Mouse (Mus musculus): ENCODE measurements around the gene Wdfy3.

The Wdfy3 gene

GRCm38 (mm10) chr5:102054511-102055093 is 15.1 kb downstream of the Wdfy3 start:
- no peak for DNase-seq (ENCODE audit: low spot score)

DNA sequence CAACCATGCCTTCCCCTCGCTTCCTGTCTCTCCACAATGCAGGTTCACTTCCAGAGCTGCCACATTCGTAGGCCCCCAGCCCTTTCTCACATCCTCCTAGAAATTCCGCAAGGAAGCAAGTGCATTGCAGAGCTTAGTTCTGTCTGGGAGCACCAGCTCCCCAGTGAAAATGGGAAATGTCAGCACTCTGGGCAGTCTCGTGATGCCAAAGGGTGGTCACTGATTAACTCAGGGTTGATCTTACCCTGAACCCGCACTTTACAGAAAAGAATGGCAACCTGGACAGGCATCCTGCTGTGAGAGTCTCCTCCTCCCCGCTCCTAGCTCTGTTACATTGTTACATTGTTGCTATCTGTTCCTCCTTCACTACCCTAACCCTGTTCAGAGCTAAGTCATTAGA is 16.8 kb downstream of the Wdfy3 start:
- DNase-seq (ENCODE audit: low spot score), result no peak

DNA sequence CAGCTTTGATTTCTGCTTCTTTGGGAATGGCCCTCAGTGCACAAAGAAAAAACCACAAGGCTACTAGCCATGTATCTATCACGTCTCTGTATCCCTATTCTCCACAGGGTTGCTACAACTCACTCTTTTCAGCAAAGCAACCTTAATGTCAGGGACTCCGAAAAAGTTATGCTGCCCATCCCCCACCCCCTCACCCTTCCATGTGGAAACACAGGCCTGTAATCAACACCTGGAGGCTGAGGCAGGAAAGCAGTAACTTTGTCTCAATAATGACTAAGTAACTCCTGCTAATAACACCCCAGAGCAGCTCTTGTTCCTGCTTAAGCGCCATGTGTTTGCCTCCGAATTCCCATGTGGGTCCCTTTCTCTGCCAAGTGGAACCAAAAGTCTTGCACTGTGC is 17.3 kb downstream of the Wdfy3 start:
- DNase-seq (ENCODE audit: low spot score), result no peak

DNA sequence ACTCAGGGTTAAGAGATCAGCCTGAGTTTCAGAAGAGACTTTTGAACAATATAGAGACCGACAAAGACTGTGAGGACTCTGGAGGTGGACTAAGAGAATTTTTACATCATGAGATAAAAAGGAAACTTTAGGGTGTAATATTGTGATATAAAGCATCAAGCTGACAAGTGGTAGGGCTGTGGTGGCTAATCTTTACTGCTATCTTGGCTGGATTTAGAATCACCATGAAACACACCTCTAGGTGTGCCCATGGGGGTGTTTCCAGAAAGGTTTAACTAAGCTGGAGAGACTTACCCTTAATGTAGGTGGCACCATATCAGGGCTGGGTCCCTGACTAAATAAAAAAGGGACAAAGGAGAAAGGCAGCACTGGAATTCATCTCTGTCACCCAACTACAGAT is 19.0 kb downstream of the Wdfy3 start:
- no peak for DNase-seq (ENCODE audit: low spot score)

GRCm38 (mm10) chr5:102048416-102048815 is 21.3 kb downstream of the Wdfy3 start:
- no peak for DNase-seq (ENCODE audit: low spot score)

GRCm38 (mm10) chr5:102046617-102047116 is 23.1 kb downstream of the Wdfy3 start:
- no peak for DNase-seq (ENCODE audit: low spot score)

GRCm38 (mm10) chr5:102045636-102046616 is 23.8 kb downstream of the Wdfy3 start:
- no peak for DNase-seq (ENCODE audit: low spot score)

- DNase-seq (ENCODE audit: low spot score), result no peak
Observed at GRCm38 (mm10) chr5:102045177-102045576, 24.5 kb downstream of the Wdfy3 start.

- DNase-seq (ENCODE audit: low spot score), result no peak
Observed at GRCm38 (mm10) chr5:102033281-102033680, 36.4 kb downstream of the Wdfy3 start.

GRCm38 (mm10) chr5:102032594-102033240 is 37.0 kb downstream of the Wdfy3 start:
- DNase-seq (ENCODE audit: low spot score), result no peak

GRCm38 (mm10) chr5:102032191-102032590 is 37.5 kb downstream of the Wdfy3 start:
- DNase-seq (ENCODE audit: low spot score), result no peak

GRCm38 (mm10) chr5:102023376-102023775 is 46.3 kb downstream of the Wdfy3 start:
- no peak for DNase-seq (ENCODE audit: low spot score)

GRCm38 (mm10) chr5:102022018-102022898 is 47.5 kb downstream of the Wdfy3 start:
- DNase-seq (ENCODE audit: low spot score), result no peak

DNA sequence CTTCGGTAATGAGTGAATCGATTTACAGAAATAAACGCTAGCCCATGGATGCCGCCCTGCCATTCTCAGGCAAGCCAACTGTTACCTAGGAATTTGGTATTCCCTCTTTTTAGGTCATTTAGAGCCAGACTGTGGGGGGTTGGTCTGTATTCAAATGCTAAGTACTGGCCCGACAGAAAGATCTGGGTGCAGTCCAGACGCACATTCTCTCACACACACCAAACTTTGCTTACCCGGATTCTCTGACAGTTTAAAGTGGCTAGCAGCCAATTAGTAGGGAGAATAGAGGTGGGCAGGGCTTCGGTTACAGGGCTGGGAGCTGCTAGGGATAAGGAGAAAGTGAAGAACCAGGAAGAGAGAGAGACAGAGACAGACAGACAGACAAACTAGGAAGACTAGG is 55.5 kb downstream of the Wdfy3 start:
- DNase-seq (ENCODE audit: low spot score), result no peak

DNA sequence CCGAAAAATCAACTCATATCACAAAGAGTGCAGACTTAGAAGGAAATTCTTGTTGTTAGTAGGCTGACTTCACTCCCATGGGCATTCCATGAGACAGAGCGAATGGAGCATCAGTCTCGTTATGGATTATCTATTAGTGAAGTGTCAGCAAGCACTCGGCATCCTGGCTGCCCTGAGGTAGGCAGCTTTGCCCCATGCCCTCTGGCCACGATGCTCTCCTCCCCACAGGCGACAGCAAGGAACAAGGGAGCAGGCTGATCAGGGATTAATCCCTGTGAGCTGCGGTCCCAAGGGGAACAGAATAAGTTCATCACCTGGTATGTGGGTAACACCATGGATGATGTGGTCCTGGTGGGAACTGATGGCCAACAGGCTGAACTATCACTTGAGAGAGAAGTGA is 55.9 kb downstream of the Wdfy3 start:
- no peak for DNase-seq (ENCODE audit: low spot score)

- DNase-seq (ENCODE audit: low spot score), result no peak
Observed at GRCm38 (mm10) chr5:102010961-102011360, 58.8 kb downstream of the Wdfy3 start.

DNA sequence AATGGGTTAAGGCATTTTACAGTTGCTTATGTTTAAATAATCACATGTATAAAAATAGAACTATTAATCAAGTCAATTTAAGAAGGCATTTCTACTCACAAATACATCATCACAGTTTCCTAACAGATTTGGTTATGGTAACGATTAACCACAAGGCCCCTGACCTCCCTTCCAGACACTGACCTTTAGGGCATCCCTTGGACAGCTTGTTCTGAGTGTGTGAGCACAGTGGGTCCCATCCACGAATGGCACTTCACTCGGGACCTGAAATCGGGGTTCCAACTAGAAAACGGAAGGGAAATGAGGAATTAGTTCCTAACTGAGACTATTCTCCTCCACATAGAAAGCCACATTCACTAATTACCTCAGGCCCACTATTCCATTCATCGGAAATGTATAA is 60.1 kb downstream of the Wdfy3 start:
- no peak for DNase-seq (ENCODE audit: low spot score)

GRCm38 (mm10) chr5:102008712-102009111 is 61.0 kb downstream of the Wdfy3 start:
- no peak for DNase-seq (ENCODE audit: low spot score)

- no peak for DNase-seq (ENCODE audit: low spot score)
Observed at GRCm38 (mm10) chr5:102006218-102006941, 63.3 kb downstream of the Wdfy3 start.

DNA sequence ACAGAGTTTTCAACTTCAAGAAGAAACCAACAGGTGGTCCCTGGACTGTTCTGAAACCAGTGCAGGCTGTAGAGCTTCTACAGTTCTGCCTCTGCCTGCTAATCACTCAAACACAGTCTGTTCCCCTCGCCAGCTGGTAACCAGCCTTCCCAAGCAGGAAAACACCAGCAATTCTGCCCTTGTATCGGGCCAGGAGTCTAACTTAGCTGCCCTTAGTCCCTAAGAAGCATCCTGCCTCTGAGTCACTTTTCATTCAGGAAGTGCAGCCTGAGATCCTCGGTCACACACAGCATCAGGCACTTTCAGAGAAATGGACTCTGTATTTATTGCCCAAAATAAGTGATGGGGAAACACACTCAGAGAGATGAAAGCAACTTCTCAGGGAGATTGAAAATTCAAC is 66.3 kb downstream of the Wdfy3 start:
- DNase-seq (ENCODE audit: low spot score), result no peak

GRCm38 (mm10) chr5:102001026-102001425 is 68.7 kb downstream of the Wdfy3 start:
- no peak for DNase-seq (ENCODE audit: low spot score)

All from embryo, embryonic 10.5 days (tissue).